Mouse (Mus musculus) regulatory T cell (primary cell): ENCODE measurements around the gene Gm20509.
"Not testable (repeated sequence)": the region's sequence is repeated elsewhere in the genome, so short reads cannot be mapped to it uniquely, and the experiment has no call there.

Source experiments
- in situ Hi-C: fragments of 300-600 bp; cut with MboI, MseI; formaldehyde crosslinking; loops from one replicate; pipeline ENCODE4 v1.15.1; 2025; ENCODE audit warnings: high pct_unique_total_duplicates

Gene Gm20509

GRCm38 (mm10) chr9:73101536-73101935 lies 734 bp upstream of the Gm20509 start, which contains the start of gene Khdc3:
Gene Khdc3 (plus strand): TSS chr9:73101836.
- in situ Hi-C loops, result loop anchor here (5.0 kb wide), 1 partner anchor 134 kb away; no protein-coding TSS in a partner anchor

GRCm38 (mm10) chr9:73103159-73103879 lies 1.0 kb downstream of the Gm20509 start:
- in situ Hi-C loops, result loop anchor here (5.0 kb wide), 1 partner anchor 136 kb away; no protein-coding TSS in a partner anchor

GRCm38 (mm10) chr9:73103880-73104198 lies 1.6 kb downstream of the Gm20509 start:
- in situ Hi-C loops, result loop anchor here (5.0 kb wide), 1 partner anchor 137 kb away; no protein-coding TSS in a partner anchor

GRCm38 (mm10) chr9:73105141-73105540 lies 2.9 kb downstream of the Gm20509 start:
- in situ Hi-C loops, result no loop called here

GRCm38 (mm10) chr9:73105771-73106170 lies 3.5 kb downstream of the Gm20509 start:
- in situ Hi-C loops, result no loop called here

GRCm38 (mm10) chr9:73112919-73113906 lies 10.9 kb downstream of the Gm20509 start, which contains the start of gene Rsl24d1:
Gene Rsl24d1 (plus strand): TSS chr9:73113426.
- in situ Hi-C loops, result no loop called here

- in situ Hi-C loops, result not testable (repeated sequence)
Measured at GRCm38 (mm10) chr9:73116704-73117103, 14.4 kb downstream of the Gm20509 start.

GRCm38 (mm10) chr9:73118012-73118411 lies 15.7 kb downstream of the Gm20509 start:
- in situ Hi-C loops, result no loop called here

GRCm38 (mm10) chr9:73121735-73122134 lies 19.5 kb downstream of the Gm20509 start:
- in situ Hi-C loops, result no loop called here

- in situ Hi-C loops, result no loop called here
Measured at GRCm38 (mm10) chr9:73125043-73125570, 22.8 kb downstream of the Gm20509 start.

- in situ Hi-C loops, result no loop called here
Measured at GRCm38 (mm10) chr9:73127457-73127856, 25.2 kb downstream of the Gm20509 start.

- in situ Hi-C loops, result no loop called here
Measured at GRCm38 (mm10) chr9:73129875-73130274, 27.6 kb downstream of the Gm20509 start.

GRCm38 (mm10) chr9:73130529-73130928 lies 28.3 kb downstream of the Gm20509 start:
- in situ Hi-C loops, result no loop called here

- in situ Hi-C loops, result no loop called here
Measured at GRCm38 (mm10) chr9:73137341-73137886, 35.1 kb downstream of the Gm20509 start.

- in situ Hi-C loops, result loop anchor here (25.0 kb wide), 1 partner anchor 833 kb away; no protein-coding TSS in a partner anchor
Measured at GRCm38 (mm10) chr9:73154347-73154746, 52.1 kb downstream of the Gm20509 start.

GRCm38 (mm10) chr9:73157968-73158367 lies 55.7 kb downstream of the Gm20509 start:
- in situ Hi-C loops, result loop anchor here (25.0 kb wide), 1 partner anchor 829 kb away; no protein-coding TSS in a partner anchor

- in situ Hi-C loops, result loop anchor here (25.0 kb wide), 1 partner anchor 828 kb away; no protein-coding TSS in a partner anchor
Measured at GRCm38 (mm10) chr9:73159265-73159664, 57.0 kb downstream of the Gm20509 start.

- in situ Hi-C loops, result loop anchor here (25.0 kb wide), 1 partner anchor 825 kb away; no protein-coding TSS in a partner anchor
Measured at GRCm38 (mm10) chr9:73162571-73163333, 60.5 kb downstream of the Gm20509 start.

GRCm38 (mm10) chr9:73165631-73166030 lies 63.4 kb downstream of the Gm20509 start:
- in situ Hi-C loops, result loop anchor here (25.0 kb wide), 1 partner anchor 822 kb away; no protein-coding TSS in a partner anchor
